Mouse (Mus musculus): ENCODE measurements around the gene Lrrc29. TPM values are rescaled to one million over a fixed set of nuclear protein-coding genes. Genes with fewer than 3 reads are reported as not detected.

Lrrc29 gene
- polyA plus RNA-seq, 1 experiment from 2014 or later: 1.3 TPM

- 1% methylated on average over 39 of the region's 39 CpGs for WGBS
- no peak overlapping the region; the same call in 1 of the 2 replicates for H3K9ac ChIP-seq (ENCODE audit: low read length)
- no peaks in the 10 kb centered on the region for H3K36me3 ChIP-seq (ENCODE audit: control insufficient read depth, insufficient read depth, low read length)
- H3K4me1 ChIP-seq (ENCODE audit: control insufficient read depth, insufficient read depth, low read length): peaks cover 10% of the 10 kb centered on the region; the same call in 1 of the 2 replicates
- H3K27ac ChIP-seq (ENCODE audit: low read depth, low read length): no peak overlapping the region
- ATAC-seq (ENCODE audit: insufficient read depth, low FRiP score, low TSS enrichment): no peak
- no peak for DNase-seq (ENCODE audit: low spot score)
- peaks cover 99% of the 10 kb centered on the region for H3K27me3 ChIP-seq (ENCODE audit: control insufficient read depth, insufficient read depth, low read length)
- H3K4me2 ChIP-seq (ENCODE audit: low read depth): peak overlapping the region; percentile 70; the same call in 1 of the 2 replicates
- peak overlapping the region; percentile 41 for H3K4me3 ChIP-seq (ENCODE audit: low read depth, low read length)
- H3K9me3 ChIP-seq (ENCODE audit: control insufficient read depth, low read length): no peaks in the 10 kb centered on the region; the same call in 1 of the 2 replicates
These were observed 55.8 kb downstream of the Lrrc29 start for GRCm38 (mm10) chr8:105270101-105270915.

DNA sequence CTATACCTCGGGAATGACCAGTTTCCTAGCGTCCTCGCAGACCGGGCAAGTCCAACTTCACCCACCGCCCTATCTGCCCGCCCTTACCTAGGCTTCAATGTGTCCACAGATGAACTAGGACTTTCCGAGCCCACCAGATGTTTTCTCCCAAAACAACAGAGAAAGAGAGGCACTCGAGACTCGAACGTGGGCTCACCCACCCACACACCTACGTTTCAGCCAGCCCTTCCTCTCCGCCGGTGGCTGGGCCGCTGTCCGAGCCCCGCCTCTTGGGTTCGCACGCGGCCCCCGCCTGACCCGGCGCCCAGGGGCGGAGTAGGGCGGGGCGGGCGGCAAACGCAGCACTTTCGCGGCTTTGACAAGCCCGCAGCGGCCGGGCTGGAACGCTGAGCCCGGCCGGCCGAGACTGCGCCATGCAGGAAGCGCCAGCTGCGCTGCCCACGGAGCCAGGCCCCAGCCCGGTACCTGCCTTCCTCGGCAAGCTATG lies 56.6 kb downstream of the Lrrc29 start, which contains the start of gene Hsf4:
Hsf4 (plus strand) TSS at position 341 of the 487 bp plus-strand sequence.
- H3K4me2 ChIP-seq (ENCODE audit: low read depth): peak within 1 kb of the TSS; percentile 70
- under 1% methylated on average over 42 of the region's 42 CpGs for WGBS
- H3K4me3 ChIP-seq (ENCODE audit: low read depth, low read length): peak within 1 kb of the TSS; percentile 41
- H3K9me3 ChIP-seq (ENCODE audit: control insufficient read depth, low read length): no peaks in the 10 kb centered on the region; the same call in 1 of the 2 replicates
- H3K27me3 ChIP-seq (ENCODE audit: control insufficient read depth, insufficient read depth, low read length): peaks cover 98% of the 10 kb centered on the region
- H3K36me3 ChIP-seq (ENCODE audit: control insufficient read depth, insufficient read depth, low read length): no peaks in the 10 kb centered on the region
- DNase-seq (ENCODE audit: low spot score) (peak; percentile 41), ATAC-seq (ENCODE audit: insufficient read depth, low FRiP score, low TSS enrichment) (no peak; the same call in 1 of the 2 replicates)
- peak within 1 kb of the TSS; percentile 2; the same call in 1 of the 2 replicates for H3K9ac ChIP-seq (ENCODE audit: low read length)
- no peak within 1 kb of the TSS for H3K27ac ChIP-seq (ENCODE audit: low read depth, low read length)
- peaks cover 10% of the 10 kb centered on the region; the same call in 1 of the 2 replicates for H3K4me1 ChIP-seq (ENCODE audit: control insufficient read depth, insufficient read depth, low read length)

GRCm38 (mm10) chr8:105269075-105269458 lies 57.0 kb downstream of the Lrrc29 start:
- ATAC-seq (ENCODE audit: insufficient read depth, low FRiP score, low TSS enrichment) (0 out of 2 replicates have a peak, but pooled peaks have one; percentile 1), DNase-seq (ENCODE audit: low spot score) (no peak)
- WGBS: under 1% methylated on average over 10 of the region's 10 CpGs
- no peak overlapping the region for H3K9ac ChIP-seq (ENCODE audit: low read length)
- H3K36me3 ChIP-seq (ENCODE audit: control insufficient read depth, insufficient read depth, low read length): no peaks in the 10 kb centered on the region
- H3K4me3 ChIP-seq (ENCODE audit: low read depth, low read length): peak overlapping the region; percentile 41
- H3K4me2 ChIP-seq (ENCODE audit: low read depth): peak overlapping the region; percentile 70
- no peaks in the 10 kb centered on the region; the same call in 1 of the 2 replicates for H3K9me3 ChIP-seq (ENCODE audit: control insufficient read depth, low read length)
- H3K27me3 ChIP-seq (ENCODE audit: control insufficient read depth, insufficient read depth, low read length): peaks cover 98% of the 10 kb centered on the region
- no peak overlapping the region for H3K27ac ChIP-seq (ENCODE audit: low read depth, low read length)
- H3K4me1 ChIP-seq (ENCODE audit: control insufficient read depth, insufficient read depth, low read length): peaks cover 10% of the 10 kb centered on the region; the same call in 1 of the 2 replicates

DNA sequence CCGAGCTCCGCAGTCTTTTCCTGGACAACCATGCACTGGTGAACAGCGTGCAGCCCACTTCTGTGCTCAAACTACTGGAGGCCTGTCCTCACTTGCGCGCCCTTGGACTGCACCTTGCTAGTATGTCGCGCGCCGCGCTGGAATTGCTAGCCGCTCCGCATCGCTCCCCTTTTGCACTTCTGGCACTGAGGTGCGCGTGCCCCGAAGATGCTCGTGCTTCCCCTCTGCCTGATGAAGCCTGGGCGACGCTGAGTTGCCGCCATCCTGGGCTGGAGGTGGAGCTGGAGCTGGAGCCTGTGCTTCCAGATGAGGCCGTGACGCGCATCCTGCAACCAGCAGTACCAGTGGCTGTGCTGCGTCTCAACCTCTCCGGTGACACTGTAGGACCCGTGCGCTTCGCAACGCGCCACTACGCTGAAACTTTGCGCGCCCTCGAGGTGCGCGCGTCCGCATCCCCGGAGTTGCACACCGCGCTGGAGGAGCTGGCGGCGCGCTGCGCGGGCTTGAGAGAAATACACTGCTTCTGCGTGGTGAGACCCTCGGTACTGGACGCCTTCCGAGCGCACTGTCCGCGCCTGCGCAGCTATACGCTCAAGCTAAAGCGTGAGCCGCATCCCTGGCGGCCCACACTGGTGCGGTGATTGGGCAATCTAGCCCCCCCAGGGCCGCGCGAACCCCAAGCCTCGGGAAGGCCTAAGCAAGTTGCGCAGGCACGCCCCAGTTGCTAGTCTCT lies 57.6 kb downstream of the Lrrc29 start:
- peaks cover 96% of the 10 kb centered on the region for H3K27me3 ChIP-seq (ENCODE audit: control insufficient read depth, insufficient read depth, low read length)
- no peak overlapping the region for H3K27ac ChIP-seq (ENCODE audit: low read depth, low read length)
- H3K9ac ChIP-seq (ENCODE audit: low read length): no peak overlapping the region
- no peaks in the 10 kb centered on the region for H3K36me3 ChIP-seq (ENCODE audit: control insufficient read depth, insufficient read depth, low read length)
- no peaks in the 10 kb centered on the region; the same call in 1 of the 2 replicates for H3K9me3 ChIP-seq (ENCODE audit: control insufficient read depth, low read length)
- ATAC-seq (ENCODE audit: insufficient read depth, low FRiP score, low TSS enrichment) (peak; percentile 64), DNase-seq (ENCODE audit: low spot score) (peak; percentile 86)
- peaks cover 10% of the 10 kb centered on the region; the same call in 1 of the 2 replicates for H3K4me1 ChIP-seq (ENCODE audit: control insufficient read depth, insufficient read depth, low read length)
- H3K4me2 ChIP-seq (ENCODE audit: low read depth): peak overlapping the region; percentile 70
- H3K4me3 ChIP-seq (ENCODE audit: low read depth, low read length): peak overlapping the region; percentile 41
- WGBS: under 1% methylated on average over 63 of the region's 65 CpGs

GRCm38 (mm10) chr8:105266775-105267174 lies 59.3 kb downstream of the Lrrc29 start:
- ATAC-seq (ENCODE audit: insufficient read depth, low FRiP score, low TSS enrichment): no peak
- Histone ChIP-seq H3K27me3 (ENCODE audit: control insufficient read depth, insufficient read depth, low read length) (peaks cover 87% of the 10 kb centered on the region), H3K4me3 (ENCODE audit: low read depth, low read length) (no peak overlapping the region), H3K9ac (ENCODE audit: low read length) (no peak overlapping the region), H3K4me2 (ENCODE audit: low read depth) (no peak overlapping the region), H3K4me1 (ENCODE audit: control insufficient read depth, insufficient read depth, low read length) (peaks cover 10% of the 10 kb centered on the region; the same call in 1 of the 2 replicates), H3K9me3 (ENCODE audit: control insufficient read depth, low read length) (no peaks in the 10 kb centered on the region; the same call in 1 of the 2 replicates), H3K36me3 (ENCODE audit: control insufficient read depth, insufficient read depth, low read length) (no peaks in the 10 kb centered on the region), H3K27ac (ENCODE audit: low read depth, low read length) (no peak overlapping the region)
- DNase-seq (ENCODE audit: low spot score): no peak
- 3% methylated on average over 13 of the region's 13 CpGs for WGBS

GRCm38 (mm10) chr8:105265128-105265527 lies 61.0 kb downstream of the Lrrc29 start:
- Histone ChIP-seq H3K4me2 (ENCODE audit: low read depth) (peak overlapping the region; percentile 83), H3K4me3 (ENCODE audit: low read depth, low read length) (peak overlapping the region; percentile 59; the same call in 1 of the 2 replicates), H3K27me3 (ENCODE audit: control insufficient read depth, insufficient read depth, low read length) (peaks cover 83% of the 10 kb centered on the region), H3K27ac (ENCODE audit: low read depth, low read length) (no peak overlapping the region), H3K9ac (ENCODE audit: low read length) (no peak overlapping the region), H3K36me3 (ENCODE audit: control insufficient read depth, insufficient read depth, low read length) (no peaks in the 10 kb centered on the region), H3K9me3 (ENCODE audit: control insufficient read depth, low read length) (no peaks in the 10 kb centered on the region; the same call in 1 of the 2 replicates), H3K4me1 (ENCODE audit: control insufficient read depth, insufficient read depth, low read length) (peaks cover 9% of the 10 kb centered on the region; the same call in 1 of the 2 replicates)
- ATAC-seq (ENCODE audit: insufficient read depth, low FRiP score, low TSS enrichment): no peak
- WGBS: 12% methylated on average over 10 of the region's 10 CpGs
- no peak for DNase-seq (ENCODE audit: low spot score)

DNA sequence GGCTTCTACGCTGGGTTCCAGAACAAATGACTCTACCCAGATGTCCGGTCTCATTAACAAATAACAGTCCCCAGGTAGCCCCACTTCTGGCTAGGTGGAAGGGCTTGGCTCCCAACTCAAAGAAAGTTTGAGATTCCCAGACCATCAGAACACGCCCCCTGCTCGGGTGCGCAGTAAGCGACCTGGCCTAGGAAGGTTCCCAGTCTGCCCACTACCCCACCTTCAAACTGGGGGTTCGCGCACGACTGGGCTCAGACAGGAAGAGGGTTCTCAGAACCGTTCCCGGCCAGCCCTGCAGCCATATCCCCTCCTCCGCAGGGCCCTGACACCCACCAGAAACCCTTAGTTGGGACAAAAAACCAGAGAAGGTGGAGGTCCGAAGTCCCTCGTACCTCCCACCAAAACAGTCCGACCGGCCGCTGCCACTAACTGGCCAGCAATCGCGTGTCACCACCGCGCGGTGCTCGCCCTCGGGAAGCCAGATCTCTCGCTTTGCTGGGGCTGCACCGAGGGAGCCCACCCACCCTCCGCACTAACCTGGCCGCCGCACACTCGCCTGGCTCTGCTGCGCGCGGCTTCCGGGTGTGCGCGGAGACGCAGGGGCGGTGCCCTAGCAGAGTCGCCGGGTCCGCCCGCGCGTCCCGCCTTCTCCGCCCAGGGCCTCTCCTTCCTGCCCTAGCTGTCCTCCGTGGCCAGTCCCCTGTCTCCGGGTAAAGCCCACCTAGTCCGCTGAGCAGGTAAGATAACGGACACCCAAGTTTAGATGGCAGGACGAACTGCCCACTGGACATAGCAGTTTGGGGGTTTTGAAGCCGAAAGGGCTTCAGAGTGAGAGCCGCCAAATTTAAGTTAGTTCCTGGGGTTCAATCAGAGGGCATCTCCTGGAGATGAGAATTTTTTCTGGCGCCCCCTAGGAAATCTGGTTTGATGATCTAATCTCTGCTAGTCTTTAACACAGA lies 61.8 kb downstream of the Lrrc29 start, which contains the start of the genes Tradd and Fbxl8:
Tradd (minus strand) TSS at position 586 of the 959 bp plus-strand sequence.
Fbxl8 (plus strand) TSS at position 625 of the 959 bp plus-strand sequence.
- H3K27ac ChIP-seq (ENCODE audit: low read depth, low read length): no peak within 1 kb of the TSS
- H3K4me1 ChIP-seq (ENCODE audit: control insufficient read depth, insufficient read depth, low read length): peaks cover 6% of the 10 kb centered on the region
- WGBS: 1% methylated on average over 54 of the region's 54 CpGs
- peaks cover 81% of the 10 kb centered on the region for H3K27me3 ChIP-seq (ENCODE audit: control insufficient read depth, insufficient read depth, low read length)
- peak within 1 kb of the TSS; percentile 59 for H3K4me3 ChIP-seq (ENCODE audit: low read depth, low read length)
- no peaks in the 10 kb centered on the region for H3K36me3 ChIP-seq (ENCODE audit: control insufficient read depth, insufficient read depth, low read length)
- DNase-seq (ENCODE audit: low spot score): peak; percentile 75
- H3K4me2 ChIP-seq (ENCODE audit: low read depth): peak within 1 kb of the TSS; percentile 83
- peak within 1 kb of the TSS; percentile 52 for H3K9ac ChIP-seq (ENCODE audit: low read length)
- ATAC-seq (ENCODE audit: insufficient read depth, low FRiP score, low TSS enrichment): peak; percentile 46
- H3K9me3 ChIP-seq (ENCODE audit: control insufficient read depth, low read length): no peaks in the 10 kb centered on the region; the same call in 1 of the 2 replicates
